Mouse (Mus musculus): ENCODE data around the gene Rtl10.
A peak's percentile ranks its signal among the peaks of the same experiment; 100 is the strongest.
"Not testable (repeated sequence)": the region's sequence is repeated elsewhere in the genome, so short reads cannot be mapped to it uniquely, and the experiment has no call there.

The Rtl10 gene

DNA sequence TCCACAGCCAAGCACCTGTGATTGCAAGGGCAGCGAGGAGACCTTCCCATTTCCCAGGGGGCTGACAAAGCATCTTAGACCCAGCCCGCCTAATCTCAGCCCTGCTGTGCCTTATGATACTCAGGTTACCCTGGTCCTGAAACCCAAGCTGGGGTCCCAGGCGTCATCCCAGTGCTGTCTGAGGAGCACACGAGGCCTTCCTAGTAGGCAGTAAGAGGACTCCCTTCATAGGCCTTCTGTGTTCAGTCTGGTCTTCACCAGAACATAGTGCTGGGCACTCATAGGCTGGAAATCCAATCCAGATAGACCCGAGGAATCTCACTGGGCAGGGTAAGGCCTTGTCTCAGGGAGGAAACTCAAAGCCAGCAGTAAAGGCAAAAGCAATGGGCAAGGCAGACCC, 14.9 kb upstream of the Rtl10 start:
- no peak for DNase-seq (ENCODE audit: low spot score)

DNA sequence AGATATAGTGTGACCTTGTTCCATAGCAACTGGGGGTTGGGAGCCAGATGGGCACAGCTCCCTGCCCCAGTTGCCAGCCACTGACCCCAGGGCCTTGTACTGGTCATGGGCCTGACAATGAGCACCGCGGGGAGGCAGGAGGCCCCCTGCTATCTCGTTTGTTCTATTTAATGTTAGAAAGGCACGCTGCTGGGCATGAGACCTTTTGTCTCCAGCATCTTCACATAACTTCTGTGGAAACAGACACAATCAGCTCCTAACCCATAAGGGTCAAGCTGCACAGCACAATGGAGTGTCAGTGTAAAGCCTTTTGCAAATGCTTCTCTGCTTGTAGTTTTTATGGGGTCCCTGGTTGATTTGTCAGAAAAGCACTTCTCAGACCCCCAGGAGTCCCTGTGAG, 14.3 kb upstream of the Rtl10 start:
- no peak for DNase-seq (ENCODE audit: low spot score)

DNA sequence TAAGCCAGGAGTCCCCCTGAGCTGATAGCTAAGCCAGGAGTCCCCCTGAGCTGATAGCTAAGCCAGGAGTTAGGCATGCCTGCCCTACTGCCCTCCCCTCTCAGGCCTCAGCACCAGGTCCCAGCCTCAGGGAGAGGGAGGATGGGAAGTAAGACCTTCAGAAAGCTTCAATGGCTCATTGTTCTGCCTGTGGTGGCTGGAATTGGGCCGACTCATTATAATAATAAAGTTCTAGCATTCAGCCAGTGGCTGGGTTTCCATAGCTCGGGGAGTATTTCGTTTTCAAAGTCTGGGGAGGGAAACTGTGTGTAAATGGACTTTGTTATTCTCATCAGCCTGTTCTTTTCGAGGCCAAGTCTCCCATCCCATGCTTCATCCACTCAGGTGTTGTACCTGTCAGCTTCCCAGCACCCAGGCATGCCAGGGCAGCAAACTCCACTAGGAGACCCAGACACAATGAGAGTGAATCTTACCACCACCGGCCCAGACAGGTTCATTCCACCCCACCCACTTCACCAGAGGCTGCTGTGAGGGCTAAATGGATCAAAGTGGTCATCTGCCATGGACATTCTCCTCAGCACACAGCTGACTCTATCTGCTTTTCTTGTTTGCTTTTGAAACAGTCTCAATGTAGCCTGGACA, 13.8 kb upstream of the Rtl10 start:
- DNase-seq (ENCODE audit: low spot score): no peak

DNA sequence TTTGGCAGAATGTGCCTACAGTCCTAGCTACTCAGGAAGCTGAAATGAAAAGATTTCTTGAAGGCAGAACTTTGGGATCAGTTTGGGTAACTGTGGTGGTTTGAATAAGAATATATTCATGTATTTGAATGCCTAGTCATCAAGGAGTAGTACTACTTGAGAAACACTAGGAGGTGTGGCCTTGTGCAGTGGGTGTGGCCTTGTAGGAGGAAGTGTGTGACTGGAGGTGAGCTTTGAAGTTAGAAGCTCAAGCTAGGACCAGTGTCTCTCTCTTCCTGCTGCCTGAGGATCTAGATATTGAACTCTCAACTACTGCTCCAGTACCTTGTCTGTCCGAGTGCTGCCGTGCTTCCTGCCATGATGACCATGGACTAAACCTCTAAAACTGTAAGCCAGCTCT, 12.6 kb upstream of the Rtl10 start:
- DNase-seq (ENCODE audit: low spot score): no peak

DNA sequence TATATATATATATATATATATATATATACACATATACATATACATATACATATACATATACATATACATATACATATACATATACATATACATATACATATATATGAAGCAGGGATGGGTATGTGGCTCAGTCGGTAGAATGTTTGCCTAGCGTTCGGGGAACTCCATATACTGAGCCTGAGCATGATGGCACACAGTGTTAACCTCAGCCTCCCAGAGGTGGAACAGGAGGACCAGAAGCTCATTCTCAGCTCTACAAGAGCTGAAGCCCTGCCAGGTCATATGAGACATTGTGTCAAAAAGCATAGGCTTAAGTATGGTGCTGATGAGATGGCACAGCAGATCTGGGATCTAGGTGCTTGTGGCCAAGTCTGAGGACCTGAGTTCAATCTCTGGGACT, 8.4 kb upstream of the Rtl10 start:
- no peak for DNase-seq (ENCODE audit: low spot score)

DNA sequence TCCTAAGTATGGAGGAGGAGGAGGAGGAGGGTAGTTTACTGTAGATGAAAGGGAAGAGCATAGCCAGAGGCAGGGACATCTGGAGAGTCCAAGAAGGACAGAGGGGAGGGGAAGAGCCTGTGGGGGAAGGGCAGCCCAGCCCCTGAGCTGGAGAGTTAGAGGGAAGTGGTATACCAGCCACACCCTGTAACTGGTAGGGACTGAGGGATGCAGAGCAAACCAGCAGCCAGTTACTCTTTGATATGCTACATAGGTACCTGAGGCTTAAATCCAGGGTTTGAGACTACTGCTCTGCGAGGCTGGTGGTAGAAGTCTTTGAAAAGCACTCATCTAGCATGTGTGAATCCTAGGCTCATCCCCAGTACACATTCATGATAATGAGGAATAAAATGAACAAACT, 7.8 kb upstream of the Rtl10 start:
- DNase-seq (ENCODE audit: low spot score): no peak

DNA sequence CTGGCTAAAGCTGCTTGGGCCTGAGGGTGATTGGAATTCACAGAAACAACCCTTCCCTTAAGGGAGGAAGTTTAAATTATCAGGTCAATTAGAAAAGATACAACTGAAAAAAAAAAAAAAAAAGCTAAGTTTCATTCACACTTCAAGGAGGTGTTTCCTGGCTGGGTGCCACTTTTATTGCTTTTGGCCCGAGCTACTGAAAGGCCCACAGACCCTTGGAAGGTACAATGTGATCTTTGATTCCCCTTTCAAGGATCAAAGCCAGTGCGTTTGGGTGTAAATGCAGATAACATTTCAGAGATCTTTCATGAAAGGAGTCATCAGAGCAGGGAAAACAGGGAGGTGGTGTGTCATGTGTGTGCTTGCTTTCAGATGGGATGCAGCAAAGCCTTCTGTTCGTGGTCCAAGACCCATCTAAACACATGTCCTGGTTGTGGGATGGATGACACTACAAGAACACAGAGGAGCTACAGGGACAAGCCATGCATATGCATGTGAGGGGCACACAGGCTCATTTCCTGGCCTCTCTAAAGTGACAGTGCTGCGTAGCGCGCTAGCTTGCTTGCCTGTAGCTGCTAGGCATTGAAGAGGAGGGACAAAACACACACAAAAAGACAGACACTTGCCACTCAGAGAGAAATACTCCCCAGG, 711 bp upstream of the Rtl10 start:
- peak; percentile 8 for DNase-seq (ENCODE audit: low spot score)

DNA sequence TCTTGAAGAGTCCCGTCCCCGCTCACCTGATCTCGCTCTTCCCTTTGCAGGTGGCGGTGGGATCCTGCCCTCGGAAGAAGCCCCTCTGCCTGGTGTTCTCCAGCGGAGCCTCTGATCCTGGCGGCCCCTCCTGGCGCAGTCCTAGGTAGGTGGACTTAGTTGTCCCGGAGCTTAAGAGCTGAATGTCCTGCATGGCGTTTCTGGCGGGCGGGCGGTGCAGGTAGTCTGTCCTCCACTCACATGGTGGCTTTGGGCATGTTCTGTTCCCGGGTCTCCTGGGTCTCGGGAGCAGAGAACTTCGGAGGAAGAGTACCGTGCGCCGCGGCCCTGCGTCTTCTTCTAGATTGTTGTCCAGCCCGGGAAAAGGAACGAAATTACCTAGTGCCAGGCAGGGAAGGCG, 295 bp downstream of the Rtl10 start:
- no peak for DNase-seq (ENCODE audit: low spot score)

DNA sequence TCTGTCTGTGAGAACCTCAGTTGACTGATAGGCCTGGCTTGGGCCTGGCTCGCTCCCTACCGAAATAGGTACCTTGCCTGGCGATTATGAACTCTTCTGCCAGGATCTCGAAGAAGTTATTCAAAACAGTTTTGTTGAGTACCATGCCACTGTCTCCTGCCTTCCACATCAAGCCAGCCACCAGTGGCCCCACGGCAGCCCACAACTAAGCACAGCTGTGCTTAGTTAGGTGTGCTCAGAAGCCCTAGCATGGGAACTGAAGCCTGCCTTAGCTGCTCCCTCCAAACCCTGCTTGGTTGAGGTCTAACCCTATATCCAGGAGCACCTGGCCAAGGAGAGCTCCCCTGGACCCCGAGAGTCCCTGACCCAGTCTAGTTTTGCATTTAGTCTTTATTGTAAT, 2.8 kb downstream of the Rtl10 start:
- no peak for DNase-seq (ENCODE audit: low spot score)

DNA sequence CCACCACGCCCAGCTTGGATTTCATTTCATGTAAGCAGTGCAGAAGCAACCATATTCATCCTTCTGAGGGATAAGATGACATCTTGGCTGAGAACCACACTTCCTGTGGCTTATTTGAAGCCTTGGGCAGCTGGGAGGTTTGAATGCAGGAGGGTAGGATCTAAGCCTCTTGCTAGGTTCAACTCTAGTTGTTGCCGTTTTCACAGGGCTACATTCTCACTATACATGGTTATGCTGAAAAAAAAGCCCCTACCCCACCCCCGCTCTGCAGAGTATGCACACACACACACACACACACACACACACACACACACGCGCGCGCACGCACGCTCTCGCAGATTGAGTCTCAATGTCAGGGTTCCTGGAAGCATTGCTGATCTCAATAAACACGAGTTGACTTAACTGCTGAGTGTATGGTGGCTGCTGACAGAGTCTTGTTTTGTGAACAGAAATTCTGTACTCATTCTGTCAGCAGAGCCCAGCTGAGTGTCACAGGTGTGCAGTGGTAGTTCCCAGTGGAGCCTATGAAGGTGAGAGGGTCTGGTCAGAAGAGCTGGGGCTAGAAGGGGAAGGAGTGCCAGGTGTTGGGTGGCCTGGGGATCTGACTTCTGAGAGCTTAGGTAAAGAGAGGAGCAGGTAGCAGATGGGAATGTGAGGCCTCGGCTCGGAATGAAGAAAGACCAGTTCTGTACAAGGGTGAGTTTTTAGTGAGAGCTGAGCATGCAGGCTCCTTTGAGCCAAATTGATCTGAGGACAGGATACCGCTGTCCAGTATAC, 5.1 kb downstream of the Rtl10 start:
- no peak for DNase-seq (ENCODE audit: low spot score)

DNA sequence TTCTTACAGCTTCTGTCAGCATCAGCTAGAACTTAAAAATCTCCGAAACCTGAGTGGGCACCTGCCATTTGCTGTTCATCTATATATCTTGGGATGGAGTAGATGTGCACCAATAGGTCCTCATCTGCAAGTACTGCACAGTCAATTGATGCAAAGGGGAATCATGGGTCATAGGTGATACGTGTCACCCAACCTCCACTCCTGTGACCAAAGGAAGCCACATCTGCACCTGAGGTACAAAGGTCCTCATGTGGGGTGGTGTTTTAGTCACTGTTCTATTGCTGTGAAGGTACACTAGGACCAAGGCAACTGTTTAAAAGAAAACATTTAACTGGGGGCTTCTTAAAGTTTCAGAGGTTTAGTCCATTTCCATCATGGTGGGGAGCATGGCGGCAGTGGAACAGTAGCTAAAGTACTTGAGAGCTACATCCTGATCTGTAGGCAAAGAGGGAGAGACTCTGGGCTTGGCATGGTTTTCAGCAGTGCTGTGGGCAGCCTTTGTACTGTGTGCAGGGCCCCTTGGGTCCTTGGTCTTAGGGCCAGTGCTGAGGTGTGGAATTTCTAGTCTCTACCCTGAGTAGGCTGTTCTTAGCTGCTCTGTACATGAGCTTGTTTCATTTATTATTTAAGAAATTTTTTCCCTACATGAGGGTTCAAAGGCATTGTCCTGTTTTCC, 8.0 kb downstream of the Rtl10 start:
- no peak for DNase-seq (ENCODE audit: low spot score)

DNA sequence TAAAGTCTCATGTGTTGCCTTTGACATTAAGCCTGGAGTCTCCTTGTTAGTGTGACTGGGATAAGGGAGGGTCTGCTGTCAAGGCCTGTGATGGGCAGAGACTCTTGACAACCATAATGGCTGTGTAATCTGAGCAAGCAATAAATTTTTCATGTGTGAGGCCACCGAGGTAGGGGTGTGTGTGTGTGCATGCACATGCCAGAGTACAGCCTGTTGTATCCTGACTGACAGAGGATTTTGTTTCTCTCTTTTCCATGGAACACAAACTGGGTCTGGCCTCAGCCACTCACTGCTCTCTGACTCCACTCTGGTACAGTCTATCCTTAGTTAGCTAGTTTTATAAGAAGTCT, 8.5 kb downstream of the Rtl10 start:
- no peak for DNase-seq (ENCODE audit: low spot score)

DNA sequence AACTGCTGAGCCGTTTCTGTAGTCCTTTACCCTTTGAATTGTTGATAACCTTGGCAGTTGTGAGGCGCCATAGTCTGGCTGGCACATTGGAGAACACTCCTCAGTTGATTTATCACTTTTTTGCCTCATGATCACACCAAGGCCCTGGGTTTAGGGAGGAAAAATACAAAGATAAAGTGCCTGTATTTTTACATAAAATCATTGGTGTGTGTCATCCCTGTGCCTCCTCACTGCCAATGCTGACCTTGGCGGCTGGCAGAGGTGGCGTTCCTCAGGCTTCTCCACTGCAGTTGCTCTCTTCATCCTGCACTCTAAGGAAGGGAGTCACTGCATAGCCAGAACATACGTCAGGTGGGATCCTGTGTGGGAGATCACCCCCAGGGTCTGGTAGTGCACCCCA, 13.0 kb downstream of the Rtl10 start:
- no peak for DNase-seq (ENCODE audit: low spot score)

DNA sequence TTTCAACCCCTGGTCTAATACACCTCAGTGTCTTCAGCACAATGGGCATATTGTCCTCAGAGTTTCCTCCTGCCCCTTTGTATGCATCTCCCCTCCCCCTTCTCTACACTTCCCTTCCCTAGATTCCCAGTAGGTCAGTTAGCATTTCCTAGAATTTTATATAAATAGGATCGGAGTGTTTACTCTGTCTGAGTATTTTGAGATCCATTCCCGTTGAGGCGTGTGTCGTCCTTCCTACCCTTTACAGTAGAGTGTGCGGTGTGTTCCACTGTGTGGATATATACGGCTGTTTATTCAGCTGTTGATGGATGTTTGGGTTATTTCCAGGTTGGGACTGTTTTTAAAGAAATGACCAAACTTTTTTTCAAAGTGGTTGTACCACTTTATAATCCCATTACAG, 14.8 kb downstream of the Rtl10 start:
- DNase-seq (ENCODE audit: low spot score): no peak

DNA sequence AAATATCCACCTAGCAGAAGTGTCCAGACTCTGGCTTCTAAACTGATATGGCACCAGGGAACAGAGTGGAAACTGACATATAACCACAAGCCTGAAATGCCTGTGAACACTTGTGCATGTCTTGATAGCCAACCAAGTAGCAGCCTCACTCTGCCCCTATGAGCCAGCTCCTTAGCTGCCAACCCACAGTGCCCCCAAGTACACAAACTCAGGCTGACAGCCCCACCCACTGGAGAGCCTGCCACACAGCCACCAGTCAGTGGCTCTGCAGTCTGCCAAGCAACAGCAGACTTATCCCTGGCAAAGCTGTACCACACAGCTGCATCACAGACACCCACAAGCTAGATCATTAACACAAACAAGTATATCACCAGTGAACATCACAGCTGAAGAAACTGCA, 19.4 kb downstream of the Rtl10 start:
- DNase-seq (ENCODE audit: low spot score): no peak

DNA sequence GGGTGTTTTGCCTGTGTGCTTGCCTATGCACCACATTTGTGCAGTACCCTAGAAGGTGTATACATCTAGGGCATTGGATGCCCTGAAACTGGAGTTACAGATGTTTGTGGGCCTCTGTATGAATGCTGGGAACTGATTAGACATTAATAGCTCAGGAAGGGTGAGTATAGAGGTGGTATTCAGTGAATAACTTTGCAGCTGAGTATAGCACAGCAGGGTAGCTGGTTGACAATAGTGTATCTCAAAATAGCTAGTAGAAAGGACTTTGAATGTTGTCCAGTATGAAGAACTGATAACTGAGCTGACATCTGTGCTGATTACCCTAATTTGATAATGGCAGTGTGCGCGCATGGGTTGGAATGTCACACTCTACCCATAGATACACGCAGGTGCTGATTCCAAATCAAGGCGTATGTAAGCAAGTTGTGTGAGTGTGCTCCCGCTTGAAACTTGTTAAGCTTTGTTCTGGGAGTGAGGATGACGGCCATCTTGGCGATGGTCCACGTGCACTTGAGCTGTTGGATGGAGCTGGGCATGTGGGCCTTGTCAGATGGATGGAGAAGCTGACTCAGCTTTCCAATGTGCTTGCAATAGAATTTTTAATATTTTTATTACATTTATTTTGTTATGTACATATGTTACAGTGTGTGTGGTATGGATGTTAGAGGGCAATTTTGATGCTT, 25.0 kb downstream of the Rtl10 start:
- DNase-seq (ENCODE audit: low spot score): no peak

DNA sequence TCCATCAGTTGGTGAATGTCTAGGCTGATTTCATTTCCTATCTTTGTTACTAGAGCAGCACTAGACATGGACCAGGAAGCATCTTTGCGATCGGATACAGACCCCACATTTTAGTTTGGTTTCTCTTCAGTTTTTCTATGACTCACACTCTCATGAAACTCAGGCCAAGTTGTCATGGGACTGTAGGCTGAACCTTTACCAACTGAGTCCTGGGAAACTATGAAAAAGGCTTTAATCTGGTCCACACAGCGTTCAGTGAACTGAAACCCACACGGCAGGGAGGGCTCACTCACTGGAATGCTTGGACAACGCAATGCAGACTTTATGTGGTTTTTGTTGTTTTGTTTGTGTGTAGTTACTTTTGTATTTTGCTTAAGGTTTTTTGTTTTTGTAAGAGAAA, 30.0 kb downstream of the Rtl10 start:
- DNase-seq (ENCODE audit: low spot score): no peak

DNA sequence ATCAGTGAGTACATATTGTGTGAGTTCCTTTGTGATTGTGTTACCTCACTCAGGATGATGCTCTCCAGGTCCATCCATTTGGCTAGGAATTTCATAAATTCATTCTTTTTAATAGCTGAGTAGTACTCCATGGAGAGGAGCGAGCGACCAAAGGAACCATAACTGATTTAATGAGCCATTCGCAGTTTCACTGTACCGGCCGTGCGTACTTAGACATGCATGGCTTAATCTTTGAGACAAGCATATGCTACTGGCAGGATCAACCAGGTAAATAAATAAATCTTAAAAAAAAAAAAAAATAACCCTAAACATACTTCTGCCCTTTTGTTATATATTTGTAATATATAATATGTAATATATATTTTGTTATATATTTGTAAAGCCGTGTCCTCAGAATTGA, 34.4 kb downstream of the Rtl10 start:
- not testable (repeated sequence) for DNase-seq (ENCODE audit: low spot score)

DNA sequence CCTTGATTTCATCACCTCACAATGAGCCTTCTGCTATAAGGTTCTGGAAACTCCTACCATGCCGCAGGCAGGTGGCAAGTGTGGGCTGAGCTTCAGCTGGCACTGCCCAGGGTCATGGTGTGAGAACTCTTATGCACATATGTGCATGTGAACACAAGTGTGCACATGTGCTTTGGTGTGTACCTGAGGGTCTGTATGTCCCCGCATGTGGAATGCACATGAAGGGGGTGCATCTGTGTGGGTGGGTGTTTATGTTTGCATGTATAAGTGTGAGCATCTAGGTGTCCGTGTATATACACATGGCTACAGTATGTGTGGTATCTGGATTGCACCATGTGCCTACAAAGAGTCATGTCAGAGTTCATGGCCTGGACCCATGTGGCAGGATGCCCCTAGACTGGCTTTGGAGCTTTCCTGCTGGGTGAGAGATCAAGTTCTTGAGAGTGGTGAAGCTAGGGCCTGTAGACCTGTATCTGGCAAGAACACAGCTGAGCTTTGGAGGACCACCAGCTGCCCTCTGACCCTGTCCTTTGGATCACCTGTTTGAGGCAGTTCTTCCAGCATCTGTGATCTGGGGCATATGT, 38.8 kb downstream of the Rtl10 start:
- DNase-seq (ENCODE audit: low spot score): no peak

DNA sequence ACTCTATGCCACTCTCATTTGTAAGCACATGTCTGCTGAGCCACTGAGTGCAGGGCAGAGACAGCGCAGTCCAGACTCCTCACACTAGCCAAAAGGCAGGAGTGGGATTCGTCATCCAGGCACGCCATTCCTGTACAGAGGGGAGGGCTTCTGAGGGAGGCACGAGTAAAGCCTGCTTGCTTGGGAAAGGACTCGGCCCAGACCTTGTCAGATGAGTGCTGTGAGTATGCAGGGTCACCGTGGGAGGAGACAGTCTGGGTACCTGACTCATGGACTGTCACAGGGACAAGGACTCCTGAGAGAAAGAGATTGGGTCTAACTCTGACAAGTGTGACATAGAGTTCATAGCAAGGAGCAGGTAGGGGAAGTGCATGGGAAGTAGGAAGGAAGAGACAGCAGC, 40.6 kb downstream of the Rtl10 start:
- DNase-seq (ENCODE audit: low spot score): no peak

DNA sequence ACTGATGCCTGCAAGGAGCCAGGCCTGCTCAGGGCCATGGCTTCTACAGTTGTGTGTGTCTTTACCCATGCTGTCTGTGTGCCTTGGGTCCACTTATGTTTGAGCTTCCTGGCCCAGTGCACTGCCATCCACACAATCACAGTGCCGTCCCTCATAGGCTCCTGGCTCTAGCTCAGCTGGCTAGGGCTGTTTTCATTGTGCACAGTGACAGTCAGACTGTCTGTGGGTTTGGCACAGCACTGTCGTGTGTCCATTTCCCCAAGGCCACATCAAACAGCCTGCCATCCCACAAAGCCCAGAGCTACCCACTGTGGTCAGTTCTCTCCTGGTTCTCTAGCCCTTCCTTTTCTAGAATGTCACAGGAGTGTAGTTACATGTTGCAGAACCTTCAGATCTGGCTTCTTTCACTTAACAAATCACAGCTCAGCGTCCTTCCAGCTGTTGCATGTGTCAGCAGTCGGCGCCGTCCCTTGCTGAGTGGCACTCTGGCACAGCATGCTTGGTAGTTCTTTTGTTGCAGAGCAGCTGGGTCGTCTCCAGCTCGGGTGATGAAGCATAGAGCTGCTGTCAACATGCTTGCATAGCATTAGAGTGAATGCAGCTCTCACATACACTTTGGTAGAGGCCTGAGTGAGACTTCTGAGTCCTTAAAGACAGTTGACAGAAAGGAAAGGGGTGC, 44.6 kb downstream of the Rtl10 start:
- DNase-seq (ENCODE audit: low spot score): no peak

DNA sequence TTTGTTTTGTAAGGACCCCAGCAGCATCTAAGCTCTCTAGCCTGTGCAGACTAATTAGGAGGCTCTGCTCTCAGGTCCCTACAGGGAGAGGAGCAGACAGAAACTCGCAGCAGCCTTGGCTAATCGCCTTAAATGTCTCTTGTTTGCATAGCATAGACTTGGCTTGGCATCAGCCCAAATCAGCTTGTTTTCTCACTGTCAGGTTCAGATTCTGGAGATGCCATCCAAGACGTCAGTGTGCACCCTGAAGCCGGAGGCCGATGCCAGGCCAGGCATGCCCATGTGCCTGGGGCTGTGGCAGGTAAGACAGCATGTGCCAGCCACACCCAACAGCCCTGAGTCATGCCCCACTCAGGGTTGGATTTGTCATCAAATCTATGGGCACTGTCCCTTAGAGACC, 49.2 kb downstream of the Rtl10 start:
- DNase-seq (ENCODE audit: low spot score): no peak
